Mouse (Mus musculus): Measurements from ENCODE around the gene Sh3bgr.

DNA sequence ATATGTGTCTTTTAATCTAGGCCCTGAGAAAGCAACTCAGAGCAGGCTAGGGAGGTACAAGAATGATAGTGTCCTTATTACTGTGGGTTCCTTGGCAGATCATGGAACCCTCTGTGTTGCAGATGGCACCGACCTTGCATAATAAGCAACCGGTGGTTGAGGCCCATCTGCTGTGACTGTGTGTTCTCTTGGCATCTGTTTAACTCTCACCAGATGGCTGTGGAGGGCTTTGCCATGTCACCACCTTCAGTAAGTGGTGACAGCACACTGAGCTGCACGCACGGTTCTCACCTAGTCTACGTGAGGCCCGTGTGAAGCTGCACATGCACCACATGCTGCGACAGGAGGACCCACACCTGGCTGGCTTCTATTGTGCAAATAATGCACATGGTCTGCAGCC, 49.4 kb downstream of the Sh3bgr start:
- TF ChIP-seq CTCF (IDR thresholded peaks at IDR 0.05; ENCODE audit: control insufficient read depth, insufficient read depth, insufficient read length) (no peak), USF1 (IDR thresholded peaks at IDR 0.05; ENCODE audit: low read depth) (no peak), MYOD1 (IDR thresholded peaks at IDR 0.05; ENCODE audit: control insufficient read depth, insufficient read length, low read depth) (no peak)

All from C2C12 (cell line).